ENCODE assay signal across 11 mouse cellular contexts in genomic region chr17:8533828-8534227, GRCm38 (mm10). TPM values are rescaled to one million over a fixed set of nuclear protein-coding genes. Genes with fewer than 3 reads are reported as not detected.
DNase-seq lines count a peak whose midpoint lies in the region; ATAC-seq and TF ChIP-seq lines count a peak whose summit lies in the region.
"Had no signal": no experiment of that assay in that cellular context is flagged by ENCODE, and none has a peak within 500 bp of the region (broad histone marks: within the 10 kb centered on the region; RNA-seq: fewer than 3 reads in every experiment).

No protein-coding gene starts in this region.

- peak; percentile 40 for TF ChIP-seq CTCF in left cerebral cortex, adult 2 months (IDR thresholded peaks at IDR 0.05)

- no peaks in the 10 kb centered on the region for H3K4me1 ChIP-seq in ES-E14 (ENCODE audit: control insufficient read depth in 2 of 2, insufficient read depth in 2 of 2, low read length in 2 of 2, poor library complexity in 1 of 2)

- no peak overlapping the region for H3K4me3 ChIP-seq in left cerebral cortex, adult 2 months
- H3K4me3 ChIP-seq in ES-E14 (ENCODE audit: insufficient read depth in 1 of 2, low read depth in 1 of 2, low read length in 2 of 2, poor library complexity in 1 of 2, severe bottlenecking in 1 of 2), result no peak overlapping the region

- no peaks in the 10 kb centered on the region for H3K9me3 ChIP-seq in ES-E14 (ENCODE audit: control insufficient read depth, insufficient read depth, low read depth, low read length)

- no peak for ATAC-seq in megakaryocyte, adult 5-6 weeks (ENCODE audit: poor library complexity, severe bottlenecking)

- no peak for DNase-seq in left cerebral cortex, adult 2 months (ENCODE audit: extremely low spot score in 1 of 2, low spot score in 2 of 2)
- DNase-seq in left cerebral cortex, postnatal 4 days, result no peak
- peak; percentile 59 for DNase-seq in ES-E14 (ENCODE audit: low read depth, low spot score)
- DNase-seq in ZHBTc4 (ENCODE audit: low read depth, low spot score), result peak; percentile 80
- DNase-seq in testis, postnatal 10 days (ENCODE audit: low spot score), result peak; percentile 54
- no peak for DNase-seq in frontal cortex, postnatal 36 days (ENCODE audit: low spot score in 2 of 2)
- DNase-seq: kidney, adult 11 months; lung, adult 2 months had no signal

- no peaks in the 10 kb centered on the region for H3K36me3 ChIP-seq in ES-E14 (ENCODE audit: control insufficient read depth, insufficient read depth, low read length, poor library complexity, severe bottlenecking)

- in situ Hi-C loops in ES-E14 (cut with MboI; ENCODE audit: low sequenced_read_pairs in 2 of 2, unreplicated experiment in 2 of 2), result no loop called here

- no peak overlapping the region for H3K27ac ChIP-seq in left cerebral cortex, adult 2 months
- no peak overlapping the region for H3K27ac ChIP-seq in ES-E14 (ENCODE audit: insufficient read depth, low read depth, low read length, poor library complexity, severe bottlenecking)

- intact Hi-C loops in left cerebral cortex, adult 2 months (cut with DNase I), result no loop called here
- intact Hi-C loops in left cerebral cortex, postnatal 4 days (cut with DNase I), result no loop called here

- H3K9ac ChIP-seq in ES-E14 (ENCODE audit: insufficient read depth, low read depth, low read length, poor library complexity, severe bottlenecking), result no peak overlapping the region

TF ChIP-seq in ES-E14, 5 proteins besides CTCF, POLR2A, EP300 and RAD21:
- no peak for TF ChIP-seq MAFK (IDR thresholded peaks at IDR 0.05; ENCODE audit: insufficient read depth, low read depth, low read length)
- TF ChIP-seq ZC3H11A (IDR thresholded peaks at IDR 0.05; ENCODE audit: borderline replicate concordance, low read depth, low read length), result peak; percentile 32; the same call in 1 of the 2 replicates
- no peak for TF ChIP-seq HCFC1 (IDR thresholded peaks at IDR 0.05; ENCODE audit: borderline replicate concordance, insufficient read depth, low read length)
- TF ChIP-seq ZNF384 (IDR thresholded peaks at IDR 0.05; ENCODE audit: low read depth, low read length), result 0 out of 2 replicates have a peak, but pooled peaks have one; percentile 18
- no peak for TF ChIP-seq CHD2 (IDR thresholded peaks at IDR 0.05; ENCODE audit: low read depth, low read length)

RNA-seq across cellular contexts. Expression of gene Pde10a, which starts 8.7 kb away (rescaled TPM):
- 100 to 1,000 TPM in 1 of 2 experiments, 10 to 100 TPM in 1; 78.0 to 113 TPM for total RNA-seq in left cerebral cortex, adult 2 months (2021)
- 100 to 1,000 TPM in 1 of 2 experiments, 10 to 100 TPM in 1; 84.9 to 106 TPM for total RNA-seq in left cerebral cortex, postnatal 4 days (2021)
- 1.4 and 2.6 TPM in 2 replicates for total RNA-seq in ES-E14 (2012; rRNA removed)
- 0.27 TPM in 1 of 2 replicates, not detected in the other for total RNA-seq in megakaryocyte, adult 5-6 weeks (2015)
- total RNA-seq in megakaryocyte, adult 5-6 weeks (2017), result 0.04 and 0.07 TPM in 2 replicates

RNA-seq across cellular contexts. Expression of gene Gm17087, which starts 32.9 kb away (rescaled TPM):
- not detected for total RNA-seq in left cerebral cortex, adult 2 months (2021)
- total RNA-seq in left cerebral cortex, postnatal 4 days (2021), result not detected
- total RNA-seq in ES-E14 (2012; rRNA removed), result not detected in 2 replicates
- total RNA-seq in megakaryocyte, adult 5-6 weeks (2015), result 0.13 and 0.25 TPM in 2 replicates
- not detected in 2 replicates for total RNA-seq in megakaryocyte, adult 5-6 weeks (2017)
- total RNA-seq: gastrocnemius, adult 8-10 months; left cerebral cortex, adult 8-10 months had no signal

Comparison
In these comparisons a context has a peak if more than half of its experiments do, and no peak if none do; other contexts are left out.
1. DNase-seq: peak in ES-E14 (single experiment), ZHBTc4 (single experiment) and testis, postnatal 10 days (single experiment); none in left cerebral cortex, adult 2 months (0 of 2), left cerebral cortex, postnatal 4 days (single experiment) and frontal cortex, postnatal 36 days (0 of 2).
2. RNA of gene Pde10a, which starts 8.7 kb away (total RNA-seq): 78.0 to 113 TPM in left cerebral cortex, adult 2 months and 84.9 to 106 TPM in left cerebral cortex, postnatal 4 days; 1.4 to 2.6 TPM in ES-E14 and 0.04 to 0.27 TPM in megakaryocyte, adult 5-6 weeks; every median in the first group is over 10 times any median in the second.